Mouse (Mus musculus) adrenal gland, postnatal 10 days (tissue): ENCODE measurements around the gene Catip. TPM values are rescaled to one million over a fixed set of nuclear protein-coding genes. Genes with fewer than 3 reads are reported as not detected.
"Not testable (repeated sequence)": the region's sequence is repeated elsewhere in the genome, so short reads cannot be mapped to it uniquely, and the experiment has no call there.

Experiments used
- DNase-seq: peaks from one replicate; pipeline ENCODE4 v3.0.0; 2021; ENCODE audit warnings: mixed read lengths
- total RNA-seq, 2 experiments: library from RNA; stranded (reverse); gene quantifications; 2 replicates each; pipeline ENCODE4 v1.2.3; 2021

Gene Catip
- total RNA-seq, 2 experiments from 2014 or later, result 0.33 to 0.45 TPM

DNA sequence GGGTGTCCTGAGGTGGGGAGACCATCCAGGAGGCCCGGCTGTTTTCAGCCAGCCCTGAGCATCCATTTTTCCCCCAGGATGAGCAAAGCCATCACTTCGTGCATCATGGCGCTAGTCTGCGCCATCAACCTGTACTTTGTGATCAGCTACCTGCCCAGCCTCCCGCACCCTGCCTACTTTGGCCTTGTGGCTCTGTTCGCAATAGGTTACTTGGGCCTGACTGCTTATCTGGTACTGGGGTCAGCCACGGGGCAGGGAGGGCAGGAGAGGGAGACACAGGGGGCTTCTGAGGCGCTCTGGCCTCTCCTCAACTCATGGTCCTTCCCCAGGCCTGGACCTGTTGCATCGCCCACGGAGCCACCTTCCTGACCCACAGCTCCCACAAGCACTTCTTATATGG, 23.2 kb downstream of the Catip start:
- DNase-seq, result no peak

- DNase-seq, result no peak
These were observed 23.6 kb downstream of the Catip start for GRCm38 (mm10) chr1:74385531-74385930.

DNA sequence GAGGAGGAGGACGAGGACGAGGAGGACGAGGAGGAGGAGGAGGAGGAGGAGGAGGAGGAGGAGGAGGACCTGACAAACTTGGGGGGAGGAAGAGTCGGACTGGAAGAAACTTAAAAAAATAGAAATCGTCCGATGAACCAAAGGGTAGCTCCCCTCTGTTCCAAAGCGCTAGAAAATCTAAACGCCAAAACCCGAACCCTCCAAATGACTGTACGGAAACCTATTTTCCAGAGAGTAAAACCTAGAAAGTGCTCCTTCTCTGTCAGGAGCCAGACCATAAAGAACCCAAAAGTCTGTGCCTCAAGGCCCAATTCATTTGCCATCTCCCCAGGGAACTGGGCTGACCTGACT, 24.4 kb downstream of the Catip start:
- no peak for DNase-seq

DNA sequence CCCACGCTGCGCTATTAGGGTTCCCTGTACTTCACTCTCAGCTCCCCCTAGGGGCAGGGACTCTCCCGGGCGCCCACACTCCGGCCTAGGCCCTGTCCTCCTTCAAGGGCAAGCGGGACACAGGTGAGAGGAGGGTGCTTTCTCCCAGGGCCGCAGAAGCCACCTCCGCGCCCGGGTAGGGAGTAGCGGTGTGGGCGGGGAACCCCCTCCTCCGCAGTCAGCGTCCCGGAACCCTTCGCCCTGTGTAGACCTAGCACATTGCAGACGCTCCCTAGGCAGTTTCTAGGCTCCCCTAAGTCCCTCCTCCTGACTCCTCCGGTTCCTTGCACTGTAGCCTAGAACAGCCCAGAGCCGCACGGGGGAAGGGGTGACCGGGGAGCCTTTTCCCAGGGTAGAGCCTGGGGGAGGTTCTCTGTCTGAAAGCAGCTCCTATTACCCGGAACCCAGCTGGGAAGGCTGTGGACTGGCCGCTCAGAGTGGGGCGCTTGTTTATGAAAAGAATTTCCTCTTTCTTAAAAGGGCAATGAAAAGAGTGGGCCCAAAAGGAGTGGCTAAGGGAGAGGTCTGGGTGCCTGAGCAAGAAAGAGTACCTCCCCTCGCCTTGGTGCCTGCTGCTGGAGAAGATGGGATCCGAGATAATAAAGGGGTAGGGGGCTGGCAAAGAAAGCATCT, 24.9 kb downstream of the Catip start:
- peak; percentile 97 for DNase-seq

DNA sequence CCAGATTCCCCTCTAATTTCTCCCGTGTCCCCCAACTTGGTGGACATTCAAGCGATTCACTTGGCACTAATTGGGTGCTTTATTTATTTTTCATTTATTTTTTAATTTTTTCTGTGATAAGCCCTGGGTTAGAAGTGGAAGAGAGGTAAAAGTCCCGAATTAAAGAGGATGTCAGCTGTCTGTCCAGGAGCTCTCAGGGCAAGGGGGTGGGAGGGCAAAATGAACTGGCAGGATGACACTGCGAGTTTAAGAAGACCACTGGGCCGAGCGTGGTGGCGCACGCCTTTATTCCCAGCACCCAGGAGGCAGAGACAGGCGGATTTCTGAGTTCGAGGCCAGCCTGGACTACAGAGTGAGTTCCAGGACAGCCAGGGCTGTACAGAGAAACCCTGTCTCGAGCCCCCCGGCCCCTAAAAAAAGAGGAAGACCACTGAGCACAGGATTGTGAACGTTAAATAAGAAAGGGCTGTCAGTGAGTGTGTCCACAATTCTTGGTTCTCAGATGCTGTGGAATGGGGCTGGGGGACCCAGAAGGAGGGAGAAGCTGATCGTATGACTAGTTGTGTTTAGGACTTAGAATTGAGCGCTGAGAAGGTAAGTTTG, 25.6 kb downstream of the Catip start:
- DNase-seq, result no peak

DNA sequence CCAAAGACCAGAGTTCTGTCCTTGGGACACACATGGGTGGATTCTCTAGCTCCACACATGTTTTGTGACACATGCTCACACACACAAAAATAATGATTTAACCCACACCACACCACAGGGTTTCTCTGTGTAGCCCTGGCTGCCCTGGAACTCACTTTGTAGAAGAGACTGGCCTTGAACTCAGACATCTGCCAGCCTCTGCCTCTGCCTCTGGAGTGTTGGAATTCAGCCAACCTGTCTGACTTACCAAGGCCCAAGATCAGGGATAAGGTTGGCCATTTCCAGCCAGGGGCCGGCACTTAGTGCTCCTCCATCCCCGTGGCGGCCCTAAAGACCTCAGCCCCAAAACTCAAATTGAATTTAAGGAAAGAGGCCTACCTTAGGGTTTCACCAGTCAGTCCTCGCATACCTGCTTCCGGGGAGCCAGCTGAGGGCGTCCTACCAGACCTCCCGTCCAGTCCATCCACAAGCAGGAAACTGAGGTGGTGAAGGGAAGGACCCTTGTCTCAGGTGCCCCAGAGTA, 26.6 kb downstream of the Catip start:
- peak; percentile 50 for DNase-seq

DNA sequence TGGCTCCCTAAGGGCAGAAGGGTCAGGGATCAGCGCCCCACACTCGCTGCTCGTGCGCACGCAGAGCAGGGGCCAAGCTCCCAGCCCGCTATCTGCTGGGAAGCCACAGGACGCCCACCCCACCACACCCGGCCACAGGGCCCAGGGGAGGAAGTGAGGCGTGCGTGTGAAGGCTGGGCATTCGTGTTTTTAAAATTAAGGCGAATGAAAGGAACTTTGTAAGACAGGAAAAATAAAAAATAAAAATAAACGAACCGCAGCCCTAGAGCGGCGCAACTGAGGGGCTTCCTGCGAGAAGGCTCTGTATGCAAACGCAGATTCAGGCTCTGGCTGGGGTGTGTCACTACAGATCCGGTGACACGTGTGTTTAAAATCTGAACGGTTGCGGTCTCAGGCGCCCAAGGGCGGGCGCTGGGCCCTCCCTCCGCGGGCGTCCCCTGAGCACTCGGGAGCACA, 28.0 kb downstream of the Catip start:
- peak; percentile 62 for DNase-seq

DNA sequence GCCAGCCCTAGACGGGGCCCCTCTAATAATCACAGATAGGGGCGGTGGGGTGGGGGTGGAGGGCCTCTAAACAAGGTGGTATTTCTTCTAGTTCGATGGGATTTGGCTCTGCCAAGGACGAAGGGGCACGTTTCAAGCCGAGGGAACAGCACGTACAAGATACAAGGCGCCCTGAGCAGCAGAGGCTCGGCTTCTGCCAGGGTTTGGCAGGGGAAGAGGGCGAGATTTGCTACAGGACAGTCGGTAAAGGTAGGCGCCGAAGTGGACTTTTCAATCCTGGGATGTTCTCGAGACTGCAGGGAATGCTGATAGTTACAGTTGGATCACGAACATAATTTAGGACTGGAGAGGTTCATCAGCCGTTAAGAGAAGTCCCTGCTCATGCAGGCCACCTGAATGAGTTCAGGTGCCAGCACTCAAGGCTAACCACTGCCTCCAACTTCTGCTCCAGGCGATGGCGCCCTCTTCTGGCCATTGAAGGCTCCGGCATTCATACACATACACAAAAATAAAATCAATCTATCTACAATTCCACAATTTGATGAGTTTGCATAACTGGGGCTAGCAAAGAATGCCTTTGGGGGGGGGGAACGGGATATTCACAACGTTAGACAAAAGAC, 28.5 kb downstream of the Catip start:
- DNase-seq, result peak; percentile 76

DNA sequence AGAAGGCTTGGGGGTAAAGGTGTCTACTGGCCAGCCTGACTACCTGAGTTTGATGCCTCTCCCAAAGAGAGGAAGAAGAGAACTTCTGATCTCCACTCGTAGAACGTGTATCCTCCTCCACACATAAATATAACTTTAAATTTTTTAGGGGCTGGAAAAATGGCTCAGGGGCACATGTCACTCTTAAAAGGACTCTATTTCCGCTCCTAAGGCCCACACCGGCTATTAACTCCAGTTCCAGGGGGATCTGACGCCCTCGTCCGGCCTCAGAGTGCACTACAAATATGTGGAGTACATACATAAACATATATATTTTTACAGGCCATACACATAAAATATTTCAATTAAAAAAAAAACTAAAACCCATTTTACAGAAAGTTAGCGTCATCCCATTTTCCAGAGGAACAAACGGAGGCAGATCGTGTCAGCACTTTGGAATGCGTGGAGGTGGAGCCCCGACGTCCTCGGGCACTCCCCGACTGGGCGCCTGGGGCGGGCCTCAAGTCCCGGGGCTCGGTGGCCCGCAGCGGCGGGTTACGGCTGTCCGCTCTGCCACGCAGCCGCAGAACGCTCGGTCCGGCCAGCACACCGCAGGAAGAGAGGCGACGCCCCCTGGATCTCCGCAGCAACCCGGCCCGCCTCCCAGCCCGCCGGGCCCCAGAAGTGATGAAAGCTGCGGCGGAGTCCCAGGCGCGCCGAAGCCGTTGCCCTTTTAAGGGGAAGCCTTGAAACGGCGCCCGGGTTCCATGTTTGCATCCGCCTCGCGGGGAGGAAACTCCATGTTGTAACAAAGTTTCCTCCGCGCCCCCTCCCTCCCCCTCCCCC, 29.2 kb downstream of the Catip start, which contains the start of gene Ctdsp1:
Gene Ctdsp1, plus strand, starts transcription at position 586 of the 825 bp plus-strand sequence.
- DNase-seq, result peak; percentile 98

- DNase-seq, result peak; percentile 89
These were observed 30.0 kb downstream of the Catip start for GRCm38 (mm10) chr1:74391844-74392441.

GRCm38 (mm10) chr1:74392446-74392994, 30.6 kb downstream of the Catip start:
- DNase-seq, result peak; percentile 57

GRCm38 (mm10) chr1:74393010-74393409, 31.1 kb downstream of the Catip start:
- DNase-seq, result no peak

DNA sequence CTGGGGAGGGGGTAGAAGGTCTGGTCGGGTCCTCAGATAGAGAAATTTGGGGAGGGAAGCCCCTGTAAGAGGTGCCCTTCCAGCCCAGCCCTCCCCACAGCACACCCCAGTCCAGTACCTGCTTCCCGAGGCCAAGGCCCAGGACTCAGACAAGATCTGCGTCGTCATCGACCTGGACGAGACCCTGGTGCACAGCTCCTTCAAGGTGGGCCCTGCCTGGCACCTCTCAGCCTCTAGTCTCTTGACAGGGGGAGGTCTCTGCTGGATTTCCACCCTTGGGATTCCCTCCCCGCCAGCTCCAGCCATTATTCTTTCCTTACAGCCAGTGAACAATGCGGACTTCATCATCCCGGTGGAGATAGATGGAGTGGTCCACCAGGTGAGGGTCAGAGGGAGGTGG, 31.8 kb downstream of the Catip start:
- DNase-seq, result no peak

GRCm38 (mm10) chr1:74394311-74394710, 32.4 kb downstream of the Catip start:
- no peak for DNase-seq

GRCm38 (mm10) chr1:74394858-74395257, 33.0 kb downstream of the Catip start:
- DNase-seq, result no peak

DNA sequence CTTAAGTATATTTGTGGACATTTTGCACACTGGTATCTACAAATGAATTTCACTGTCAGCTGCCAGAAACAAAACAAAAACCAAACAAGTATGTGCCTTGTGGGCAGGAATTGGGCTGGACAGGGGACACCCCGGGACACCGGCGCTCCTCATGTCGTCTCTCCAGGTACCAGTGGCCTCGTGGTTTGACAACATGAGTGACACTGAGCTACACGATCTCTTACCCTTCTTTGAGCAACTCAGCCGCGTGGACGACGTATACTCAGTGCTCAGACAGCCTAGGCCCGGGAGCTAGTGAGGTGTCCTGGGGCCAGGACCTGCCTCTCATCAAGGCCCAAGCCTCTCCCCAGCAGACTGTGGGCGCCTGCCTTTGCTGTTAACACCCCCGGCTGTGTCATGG, 33.4 kb downstream of the Catip start:
- no peak for DNase-seq

DNA sequence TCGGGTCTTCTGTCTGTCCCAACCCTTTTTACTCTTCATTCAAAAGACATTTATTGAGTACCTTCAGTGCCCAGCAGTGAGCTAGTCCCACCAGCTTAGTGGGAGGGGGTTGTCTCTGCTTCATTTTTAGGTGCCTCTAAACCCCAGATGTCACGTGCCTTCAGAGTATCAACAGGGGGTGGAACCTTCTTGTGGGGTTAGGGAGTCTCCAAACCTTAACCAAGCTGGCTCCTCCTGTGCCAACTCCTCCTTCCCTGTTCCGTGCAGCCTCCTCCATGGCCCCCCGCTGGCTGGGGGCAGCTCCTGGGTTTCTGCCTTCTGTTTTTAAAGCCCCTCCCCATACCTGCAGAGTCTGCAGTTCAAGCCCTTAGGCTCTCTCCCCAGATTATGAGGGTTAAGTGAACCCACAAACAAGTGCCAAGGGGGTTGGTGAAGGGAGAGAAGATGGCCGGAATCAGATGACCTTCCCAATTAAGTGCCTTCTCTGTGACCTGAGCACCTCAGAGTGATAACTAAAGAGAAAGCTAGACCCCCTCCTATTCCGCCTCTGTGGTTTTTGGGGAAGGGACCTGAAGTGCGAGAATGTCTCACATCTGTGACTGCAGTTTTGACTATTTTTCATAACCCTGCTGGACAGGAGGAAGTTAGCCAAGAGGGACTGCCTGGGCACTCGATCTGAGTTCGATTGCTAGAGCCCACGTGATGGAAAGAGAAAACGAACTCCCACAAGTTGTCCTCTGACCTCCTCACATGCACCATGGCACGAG, 34.7 kb downstream of the Catip start:
- not testable (repeated sequence) for DNase-seq

- DNase-seq, result peak; percentile 100
These were observed 35.5 kb downstream of the Catip start for GRCm38 (mm10) chr1:74397268-74397918.

GRCm38 (mm10) chr1:74397919-74398451, 36.1 kb downstream of the Catip start:
- DNase-seq, result peak; percentile 81

GRCm38 (mm10) chr1:74400531-74400930, 38.6 kb downstream of the Catip start:
- DNase-seq, result no peak
